Mouse (Mus musculus) induced T-regulatory cell, adult 2 months (primary cell): ENCODE data around the gene Ten1.

Experiments
- DNase-seq: peaks from one replicate; pipeline ENCODE4 v3.0.0-alpha.2; 2012; ENCODE audit warnings: low read depth

Ten1 gene

GRCm38 (mm10) chr11:116196866-116197583 lies 1.6 kb upstream of the Ten1 start:
- no peak for DNase-seq

- no peak for DNase-seq
Observed at GRCm38 (mm10) chr11:116197584-116197906, 1.1 kb upstream of the Ten1 start.

- no peak for DNase-seq
Observed at GRCm38 (mm10) chr11:116198132-116198531, 523 bp upstream of the Ten1 start.

DNA sequence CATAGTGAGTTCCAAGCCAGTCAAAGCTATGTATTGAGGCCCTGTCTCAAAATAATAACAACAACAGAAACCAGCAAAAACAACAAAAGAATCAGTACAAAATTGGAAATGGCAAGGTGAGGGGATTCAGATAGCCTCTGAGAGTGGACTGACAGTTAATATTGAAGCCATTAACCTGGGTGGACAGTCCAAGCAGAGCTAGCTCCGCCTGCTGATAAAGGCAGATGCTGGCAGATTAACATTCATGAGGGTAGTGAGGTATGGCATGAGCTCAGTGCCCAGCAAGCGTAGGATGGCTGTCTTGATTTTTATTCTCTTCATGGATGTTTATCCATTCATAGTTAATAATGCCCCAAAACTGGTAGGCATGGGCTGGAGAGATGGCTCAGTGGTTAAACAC lies 2.5 kb downstream of the Ten1 start:
- no peak for DNase-seq

GRCm38 (mm10) chr11:116203150-116203549 lies 4.5 kb downstream of the Ten1 start:
- DNase-seq, result no peak

- DNase-seq, result no peak
Observed at GRCm38 (mm10) chr11:116206678-116207077, 8.0 kb downstream of the Ten1 start.

GRCm38 (mm10) chr11:116208660-116209059 lies 10.0 kb downstream of the Ten1 start:
- DNase-seq, result no peak

DNA sequence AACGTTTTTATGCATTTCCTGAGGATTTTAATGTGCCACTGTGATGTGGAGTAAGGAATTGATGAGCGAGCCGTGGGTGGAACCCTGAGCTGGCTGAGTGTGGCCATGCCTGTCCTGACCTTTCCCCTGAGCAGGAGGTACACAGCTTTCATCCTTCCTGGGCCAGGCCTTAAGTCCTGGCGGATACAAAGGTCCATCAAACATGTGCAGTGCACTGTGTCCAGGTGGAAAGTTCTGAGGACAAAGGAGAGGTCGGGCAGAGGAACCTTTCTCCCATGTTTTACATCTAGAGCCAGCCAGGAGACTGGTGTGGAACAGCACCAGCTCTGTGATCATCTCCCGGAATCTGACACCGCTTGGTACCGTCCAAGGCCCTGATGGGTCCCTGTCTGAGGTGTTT lies 10.6 kb downstream of the Ten1 start:
- no peak for DNase-seq

DNA sequence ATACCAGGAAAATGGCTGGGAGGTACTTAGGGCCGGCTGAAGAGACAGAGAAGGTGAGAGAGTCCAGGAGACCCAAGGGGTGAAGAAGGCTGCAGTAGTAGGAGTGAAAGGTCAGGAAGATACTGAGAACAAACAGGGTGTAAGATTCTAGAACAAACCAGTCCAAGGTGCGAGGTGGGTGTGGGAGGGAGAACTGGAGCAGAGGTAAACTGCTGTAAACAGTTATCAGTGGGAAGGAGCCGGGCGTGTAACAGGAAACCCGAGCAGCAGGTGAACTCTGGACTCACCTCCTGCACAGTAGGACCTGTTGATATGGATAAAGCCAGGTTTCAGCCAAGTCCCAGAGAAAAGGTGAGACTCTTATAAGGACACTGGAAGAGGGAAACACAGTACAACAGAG lies 12.0 kb downstream of the Ten1 start:
- DNase-seq, result no peak

- DNase-seq, result no peak
Observed at GRCm38 (mm10) chr11:116212847-116213246, 14.2 kb downstream of the Ten1 start.

GRCm38 (mm10) chr11:116213877-116214510 lies 15.3 kb downstream of the Ten1 start:
- no peak for DNase-seq

DNA sequence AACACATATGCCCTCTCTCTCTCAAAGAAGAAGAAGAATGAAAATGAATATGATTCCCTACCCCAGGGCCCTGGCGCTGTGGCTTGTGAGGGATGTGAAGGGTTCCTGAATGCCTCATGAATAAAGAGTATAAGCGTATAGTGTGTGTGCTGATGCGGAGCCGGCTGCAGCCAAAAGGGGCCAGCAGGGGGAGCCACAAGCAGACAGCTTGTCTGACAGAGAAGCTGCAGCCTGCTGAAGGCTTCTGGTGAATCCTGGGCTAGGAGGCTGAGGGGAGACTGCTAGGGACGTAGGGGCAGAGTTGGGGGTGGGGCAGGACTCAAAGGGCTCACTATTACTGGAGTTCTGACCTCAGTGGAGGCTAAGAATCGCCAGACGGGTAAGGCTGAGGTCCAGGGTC lies 16.5 kb downstream of the Ten1 start:
- peak; percentile 39 for DNase-seq

DNA sequence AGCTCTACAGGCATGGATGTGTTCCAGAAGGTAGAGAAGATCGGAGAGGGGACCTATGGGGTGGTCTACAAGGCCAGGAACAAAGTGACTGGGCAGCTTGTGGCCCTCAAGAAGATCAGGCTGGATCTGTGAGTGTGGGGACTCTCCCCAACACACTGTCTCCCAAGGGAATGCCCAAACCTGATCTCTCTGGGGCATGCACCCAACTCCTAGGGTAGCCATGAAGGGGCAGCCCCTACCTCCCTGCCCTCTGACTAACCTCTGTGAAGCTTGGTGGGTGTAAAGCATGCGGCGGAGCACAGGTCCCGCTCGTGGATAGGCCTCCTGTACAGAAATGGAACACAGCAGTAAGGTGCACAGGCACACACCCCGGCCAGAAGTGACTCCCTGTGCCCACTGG lies 17.3 kb downstream of the Ten1 start:
- DNase-seq, result no peak

GRCm38 (mm10) chr11:116216549-116216948 lies 17.9 kb downstream of the Ten1 start:
- DNase-seq, result no peak

DNA sequence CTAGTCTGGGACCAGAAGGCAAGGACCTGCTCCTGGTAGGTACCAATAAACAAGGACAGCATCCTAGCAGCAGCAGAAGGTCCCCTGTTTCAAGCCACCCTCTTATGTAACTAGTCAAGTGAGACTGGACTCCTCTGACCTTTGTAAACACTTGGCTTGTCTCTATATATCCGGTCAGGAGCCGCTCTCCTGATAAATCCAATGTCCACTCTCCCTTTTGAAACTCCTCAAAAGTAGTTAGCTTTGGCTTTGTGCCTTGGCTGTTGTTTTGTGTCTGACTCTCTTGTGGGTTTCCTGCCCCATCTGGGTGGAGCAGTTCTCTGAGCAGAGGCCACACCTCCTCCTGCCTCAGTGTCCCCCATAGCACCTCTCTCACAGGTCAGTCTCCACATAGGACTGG lies 19.6 kb downstream of the Ten1 start:
- peak; percentile 19 for DNase-seq

- peak; percentile 38 for DNase-seq
Observed at GRCm38 (mm10) chr11:116218737-116219400, 20.2 kb downstream of the Ten1 start.

DNA sequence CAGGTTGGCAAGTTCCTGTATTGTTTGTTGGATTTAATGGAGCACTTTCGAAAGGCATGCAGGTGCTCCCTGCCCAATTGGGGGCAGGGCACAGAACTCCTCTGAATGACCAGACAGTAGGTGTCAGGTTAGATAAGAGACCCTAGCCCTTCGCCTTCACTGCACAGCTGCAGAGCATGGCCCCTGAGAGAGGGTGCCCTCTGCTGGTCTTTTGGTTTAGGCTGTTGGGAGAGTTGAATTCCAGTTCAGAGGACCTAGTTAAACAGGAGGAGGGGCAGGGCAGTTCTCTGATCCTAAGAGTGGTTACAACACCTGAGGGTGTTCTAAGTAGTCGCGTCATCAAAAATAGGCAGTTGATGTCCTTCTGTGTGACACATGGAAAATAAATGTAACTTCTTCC lies 21.2 kb downstream of the Ten1 start:
- peak; percentile 75 for DNase-seq

- no peak for DNase-seq
Observed at GRCm38 (mm10) chr11:116221931-116222739, 23.5 kb downstream of the Ten1 start.

DNA sequence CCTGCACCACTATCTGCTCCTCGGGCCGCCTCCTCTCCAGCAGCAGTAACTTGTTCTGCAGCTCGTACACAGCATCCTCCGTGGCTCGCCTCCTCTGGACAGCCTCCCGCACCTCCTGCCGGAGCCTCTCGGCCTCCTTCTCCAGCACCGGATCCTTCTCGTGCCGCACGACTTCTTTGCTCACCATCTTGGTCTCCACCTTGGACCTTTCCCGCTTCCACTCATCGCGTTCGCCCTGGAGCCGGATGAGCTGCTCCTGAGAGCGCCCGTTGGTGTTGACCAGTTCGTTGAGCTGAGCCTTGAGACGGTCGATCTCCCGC lies 24.0 kb downstream of the Ten1 start:
- no peak for DNase-seq

- DNase-seq, result peak; percentile 93
Observed at GRCm38 (mm10) chr11:116226414-116226813, 27.8 kb downstream of the Ten1 start.

- no peak for DNase-seq
Observed at GRCm38 (mm10) chr11:116228699-116229098, 30.0 kb downstream of the Ten1 start.

DNA sequence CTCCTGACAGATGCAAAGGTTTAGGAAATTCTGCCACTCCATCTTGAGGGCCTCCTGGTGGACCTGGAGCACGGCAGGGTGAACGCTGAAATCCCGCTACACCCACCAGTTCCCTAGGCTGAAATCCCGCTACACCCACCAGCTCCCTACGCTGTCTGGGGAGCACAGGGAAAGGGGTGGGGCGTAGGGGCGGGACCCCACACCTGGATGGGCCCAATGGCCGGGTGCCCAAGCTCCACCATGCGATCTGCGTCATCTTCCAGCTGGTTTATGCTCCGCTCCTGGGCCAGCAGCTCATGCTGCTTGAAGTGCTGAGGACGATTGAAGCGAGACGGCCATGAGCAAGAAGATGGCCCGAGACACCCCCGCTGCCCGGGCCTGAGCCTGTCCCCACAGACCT lies 33.8 kb downstream of the Ten1 start:
- DNase-seq, result no peak

GRCm38 (mm10) chr11:116234901-116235300 lies 36.2 kb downstream of the Ten1 start:
- no peak for DNase-seq
